Mouse (Mus musculus) kidney, postnatal 25 days (tissue): ENCODE data around the gene Zfp771.

ENCODE experiments used
- DNase-seq, 2 experiments: peaks; one replicate each; pipeline ENCODE4 v3.0.0; 2021; ENCODE audit warnings: mixed read lengths in 2 of 2

Gene Zfp771

GRCm38 (mm10) chr7:127243870-127244657, at the start of gene Zfp771:
Zfp771 (plus strand) TSS chr7:127244274.
- DNase-seq = peak; percentile 98 to 99

- DNase-seq = no peak
Observed at GRCm38 (mm10) chr7:127194633-127195029, 49.4 kb upstream of the Zfp771 start.

- DNase-seq = peak; percentile 96 to 99
Observed at GRCm38 (mm10) chr7:127195544-127196295, 48.4 kb upstream of the Zfp771 start, which contains the start of gene Cd2bp2. Cd2bp2 (minus strand) TSS chr7:127196050.

- peak in 1 of 2 experiments; percentile 35 for DNase-seq
Observed at GRCm38 (mm10) chr7:127196484-127196883, 47.6 kb upstream of the Zfp771 start.

GRCm38 (mm10) chr7:127206606-127207005, 37.5 kb upstream of the Zfp771 start:
- DNase-seq = no peak

- DNase-seq = peak in 1 of 2 experiments; percentile 70
Observed at GRCm38 (mm10) chr7:127207374-127208294, 36.4 kb upstream of the Zfp771 start.

GRCm38 (mm10) chr7:127208295-127208552, 35.9 kb upstream of the Zfp771 start, which contains the start of gene Tbc1d10b:
Tbc1d10b (minus strand) TSS chr7:127208468.
- no peak for DNase-seq

- DNase-seq = peak; percentile 94 to 98
Observed at GRCm38 (mm10) chr7:127208553-127209438, 35.3 kb upstream of the Zfp771 start, which contains the start of gene Mylpf. Mylpf (plus strand) TSS chr7:127208890.

GRCm38 (mm10) chr7:127209851-127210250, 34.2 kb upstream of the Zfp771 start:
- DNase-seq = no peak

- no peak for DNase-seq
Observed at GRCm38 (mm10) chr7:127210266-127210665, 33.8 kb upstream of the Zfp771 start.

GRCm38 (mm10) chr7:127211014-127211745, 32.9 kb upstream of the Zfp771 start:
- DNase-seq = no peak

GRCm38 (mm10) chr7:127212432-127213250, 31.4 kb upstream of the Zfp771 start:
- no peak for DNase-seq

- peak in 1 of 2 experiments; percentile 65 for DNase-seq
Observed at GRCm38 (mm10) chr7:127213485-127213884, 30.6 kb upstream of the Zfp771 start.

- DNase-seq = no peak
Observed at GRCm38 (mm10) chr7:127213930-127214329, 30.1 kb upstream of the Zfp771 start.

GRCm38 (mm10) chr7:127214521-127214920, 29.6 kb upstream of the Zfp771 start:
- DNase-seq = no peak

- DNase-seq = peak; percentile 67 to 82
Observed at GRCm38 (mm10) chr7:127214981-127215871, 28.8 kb upstream of the Zfp771 start.

GRCm38 (mm10) chr7:127216307-127216706, 27.8 kb upstream of the Zfp771 start:
- no peak for DNase-seq

- no peak for DNase-seq
Observed at GRCm38 (mm10) chr7:127217475-127217874, 26.6 kb upstream of the Zfp771 start.
